Mouse (Mus musculus) limb, embryonic 15.5 days (tissue): Measurements from ENCODE around the gene Polr3b. TPM values are rescaled to one million over a fixed set of nuclear protein-coding genes. Genes with fewer than 3 reads are reported as not detected.

Source experiments
- ATAC-seq: fragments of 200-750 bp; cut with Nextera tagmentation; 2 replicates; pipeline ENCODE4 v1.8.0; 2017; ENCODE audit warnings: low read depth, moderate TSS enrichment; ENCODE audit not compliant: insufficient number of reproducible peaks, low FRiP score, low TSS enrichment
- H3K27ac ChIP-seq: fragments of 300-500 bp; sonication (generic); 2 replicates; pipeline ENCODE4 v1.5.1; 2015; ENCODE audit warnings: moderate library complexity, mild to moderate bottlenecking, inconsistent platforms
- H3K27me3 ChIP-seq: fragments of 300-500 bp; sonication (generic); 2 replicates; pipeline ENCODE4 v1.6.1; 2015; ENCODE audit warnings: inconsistent platforms
- H3K36me3 ChIP-seq: fragments of 300-500 bp; sonication (generic); 2 replicates; pipeline ENCODE4 v1.6.1; 2015; ENCODE audit warnings: inconsistent platforms
- H3K4me1 ChIP-seq: fragments of 300-500 bp; sonication (generic); 2 replicates; pipeline ENCODE4 v1.6.1; 2015; ENCODE audit warnings: inconsistent platforms
- H3K4me2 ChIP-seq: fragments of 300-500 bp; sonication (generic); 2 replicates; pipeline ENCODE4 v1.6.1; 2015; ENCODE audit warnings: mild to moderate bottlenecking, inconsistent platforms
- H3K4me3 ChIP-seq: fragments of 300-500 bp; sonication (generic); 2 replicates; pipeline ENCODE4 v1.5.1; 2015; ENCODE audit warnings: mild to moderate bottlenecking, inconsistent platforms
- H3K9ac ChIP-seq: fragments of 300-500 bp; sonication (generic); 2 replicates; pipeline ENCODE4 v1.6.1; 2015; ENCODE audit warnings: inconsistent platforms
- H3K9me3 ChIP-seq: fragments of 300-500 bp; sonication (generic); 2 replicates; pipeline ENCODE4 v1.6.1; 2016; ENCODE audit warnings: inconsistent platforms
- WGBS: fragments of 180-500 bp; shearing (Covaris S2); methylation state at CpG from one replicate; pipeline ENCODE4 v1.1.7; 2015; 5-methylcytosine and 5-hydroxymethylcytosine counted together
- polyA plus RNA-seq: library from polyadenylated mRNA; unstranded; fragments of >200 nt; fragmentation: Nextera tagmentation; extraction: Ambion mirVana; gene quantifications from 2 replicates; pipeline ENCODE4 v1.2.1, GENCODE M21; 2015

The Polr3b gene
- polyA plus RNA-seq, 1 experiment from 2014 or later: 12.4 TPM

- no peaks in the 10 kb centered on the region for H3K27me3 ChIP-seq
- H3K4me1 ChIP-seq: peaks cover 11% of the 10 kb centered on the region
- no peak overlapping the region for H3K4me2 ChIP-seq
- H3K27ac ChIP-seq: no peak overlapping the region
- WGBS: 75% methylated on average over 10 of the region's 10 CpGs
- peaks cover 32% of the 10 kb centered on the region for H3K36me3 ChIP-seq
- H3K9me3 ChIP-seq: no peaks in the 10 kb centered on the region
- no peak for ATAC-seq
- H3K4me3 ChIP-seq: no peak overlapping the region
- no peak overlapping the region for H3K9ac ChIP-seq
Observed at GRCm38 (mm10) chr10:84713043-84713442, 91.0 kb downstream of the Polr3b start.

GRCm38 (mm10) chr10:84715639-84716038 is 93.5 kb downstream of the Polr3b start:
- Histone ChIP-seq H3K4me1 (peaks cover 11% of the 10 kb centered on the region), H3K27ac (no peak overlapping the region), H3K9me3 (no peaks in the 10 kb centered on the region), H3K36me3 (peaks cover 39% of the 10 kb centered on the region), H3K4me3 (no peak overlapping the region), H3K4me2 (no peak overlapping the region), H3K9ac (no peak overlapping the region), H3K27me3 (no peaks in the 10 kb centered on the region)
- ATAC-seq: no peak
- 89% methylated on average over 7 of the region's 7 CpGs for WGBS

DNA sequence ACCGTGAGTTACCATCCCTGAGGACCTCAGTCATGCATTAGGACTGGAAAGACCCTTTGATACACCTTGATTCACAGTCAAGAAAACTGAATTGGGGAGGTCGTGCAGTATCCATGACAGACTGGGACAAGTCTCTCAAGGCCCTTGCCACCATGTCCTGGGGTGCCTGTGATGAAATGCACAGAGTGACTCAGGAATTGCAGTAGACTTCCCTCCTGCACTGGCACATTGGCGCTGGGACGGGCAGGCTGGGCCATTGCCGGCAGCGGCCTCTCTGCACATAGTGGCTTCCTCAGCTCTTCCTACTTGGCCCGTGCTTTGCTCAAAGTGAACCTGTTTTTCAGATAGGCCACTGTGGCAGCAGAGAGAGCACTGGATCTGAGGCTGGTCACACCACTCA is 94.5 kb downstream of the Polr3b start:
- Histone ChIP-seq H3K4me3 (no peak overlapping the region), H3K9me3 (no peaks in the 10 kb centered on the region), H3K4me1 (peaks cover 11% of the 10 kb centered on the region), H3K27me3 (no peaks in the 10 kb centered on the region), H3K9ac (no peak overlapping the region), H3K36me3 (peaks cover 47% of the 10 kb centered on the region), H3K4me2 (no peak overlapping the region), H3K27ac (no peak overlapping the region)
- ATAC-seq: no peak
- 93% methylated on average over 7 of the region's 7 CpGs for WGBS

GRCm38 (mm10) chr10:84722711-84723110 is 100.6 kb downstream of the Polr3b start:
- Histone ChIP-seq H3K27me3 (no peaks in the 10 kb centered on the region), H3K4me1 (no peaks in the 10 kb centered on the region), H3K9ac (no peak overlapping the region), H3K4me2 (no peak overlapping the region), H3K27ac (no peak overlapping the region), H3K36me3 (peaks cover 49% of the 10 kb centered on the region), H3K9me3 (no peaks in the 10 kb centered on the region), H3K4me3 (no peak overlapping the region)
- 74% methylated on average over 12 of the region's 12 CpGs for WGBS
- no peak for ATAC-seq

GRCm38 (mm10) chr10:84727005-84727404 is 104.9 kb downstream of the Polr3b start:
- Histone ChIP-seq H3K4me3 (no peak overlapping the region), H3K27ac (no peak overlapping the region), H3K4me2 (no peak overlapping the region), H3K9ac (no peak overlapping the region), H3K36me3 (peaks cover 31% of the 10 kb centered on the region), H3K27me3 (no peaks in the 10 kb centered on the region), H3K9me3 (no peaks in the 10 kb centered on the region), H3K4me1 (peaks cover 3% of the 10 kb centered on the region; the same call in 1 of the 2 replicates)
- no peak for ATAC-seq
- WGBS: 91% methylated on average over 12 of the region's 12 CpGs

GRCm38 (mm10) chr10:84727760-84728159 is 105.7 kb downstream of the Polr3b start:
- H3K27me3 ChIP-seq: no peaks in the 10 kb centered on the region
- WGBS: 80% methylated on average over 4 of the region's 4 CpGs
- no peak overlapping the region for H3K27ac ChIP-seq
- H3K4me2 ChIP-seq: no peak overlapping the region
- no peaks in the 10 kb centered on the region for H3K9me3 ChIP-seq
- H3K9ac ChIP-seq: no peak overlapping the region
- H3K4me1 ChIP-seq: peaks cover 3% of the 10 kb centered on the region; the same call in 1 of the 2 replicates
- H3K36me3 ChIP-seq: peaks cover 31% of the 10 kb centered on the region
- ATAC-seq: no peak
- no peak overlapping the region for H3K4me3 ChIP-seq

DNA sequence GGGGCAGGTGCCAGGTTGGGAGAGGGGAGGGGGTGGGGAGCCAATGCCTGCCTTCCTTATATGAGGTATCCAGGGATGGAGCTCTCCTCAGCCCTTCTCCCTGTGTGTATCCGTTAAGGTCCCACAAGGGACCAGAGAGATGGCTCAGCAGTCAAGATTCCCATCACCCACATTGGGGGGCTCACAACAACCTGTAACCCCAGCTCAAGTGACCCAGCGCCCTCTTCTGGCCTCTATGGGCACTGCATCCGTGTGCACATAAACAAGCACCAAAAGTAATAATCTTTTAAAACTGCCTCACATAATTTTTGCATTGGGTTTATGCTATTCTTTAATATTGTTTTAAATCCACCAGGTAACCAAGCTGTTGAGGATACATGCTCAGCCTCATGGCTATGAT is 108.0 kb downstream of the Polr3b start:
- no peak overlapping the region for H3K27ac ChIP-seq
- no peak for ATAC-seq
- no peak overlapping the region for H3K4me2 ChIP-seq
- no peak overlapping the region for H3K9ac ChIP-seq
- peaks cover 24% of the 10 kb centered on the region for H3K36me3 ChIP-seq
- no peaks in the 10 kb centered on the region for H3K9me3 ChIP-seq
- H3K4me3 ChIP-seq: no peak overlapping the region
- peaks cover 3% of the 10 kb centered on the region; the same call in 1 of the 2 replicates for H3K4me1 ChIP-seq
- WGBS: 79% methylated on average over 3 of the region's 3 CpGs
- no peaks in the 10 kb centered on the region for H3K27me3 ChIP-seq

DNA sequence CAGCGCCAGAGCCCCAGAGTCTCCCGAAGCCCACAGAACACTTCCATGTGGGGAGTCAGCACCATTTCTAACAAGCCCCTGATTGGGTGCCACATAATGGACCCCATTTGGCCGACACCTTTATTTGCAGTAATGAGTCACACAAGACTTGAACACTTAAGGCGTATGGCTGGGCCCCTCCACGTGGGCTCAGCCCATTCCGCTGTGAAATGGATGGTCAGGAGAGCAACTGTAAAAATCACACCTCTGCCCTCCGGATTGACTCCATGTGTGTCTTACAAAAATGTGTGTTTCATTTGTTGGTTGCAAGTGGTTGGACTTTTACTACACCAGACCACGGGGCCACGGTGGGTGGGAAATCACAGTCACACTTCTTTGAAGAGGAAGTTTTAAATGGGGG is 108.9 kb downstream of the Polr3b start:
- Histone ChIP-seq H3K4me3 (no peak overlapping the region), H3K9ac (no peak overlapping the region), H3K27ac (no peak overlapping the region), H3K4me1 (peaks cover 3% of the 10 kb centered on the region; the same call in 1 of the 2 replicates), H3K36me3 (peaks cover 15% of the 10 kb centered on the region), H3K27me3 (no peaks in the 10 kb centered on the region), H3K4me2 (no peak overlapping the region), H3K9me3 (no peaks in the 10 kb centered on the region)
- 32% methylated on average over 9 of the region's 9 CpGs for WGBS
- no peak for ATAC-seq

- H3K4me1 ChIP-seq: peaks cover 3% of the 10 kb centered on the region; the same call in 1 of the 2 replicates
- H3K9me3 ChIP-seq: no peaks in the 10 kb centered on the region
- no peak overlapping the region for H3K4me3 ChIP-seq
- H3K27me3 ChIP-seq: no peaks in the 10 kb centered on the region
- H3K27ac ChIP-seq: no peak overlapping the region
- H3K9ac ChIP-seq: no peak overlapping the region
- H3K36me3 ChIP-seq: no peaks in the 10 kb centered on the region
- no peak for ATAC-seq
- H3K4me2 ChIP-seq: no peak overlapping the region
- WGBS: 30% methylated on average over 6 of the region's 6 CpGs
Observed at GRCm38 (mm10) chr10:84733511-84733910, 111.4 kb downstream of the Polr3b start.

DNA sequence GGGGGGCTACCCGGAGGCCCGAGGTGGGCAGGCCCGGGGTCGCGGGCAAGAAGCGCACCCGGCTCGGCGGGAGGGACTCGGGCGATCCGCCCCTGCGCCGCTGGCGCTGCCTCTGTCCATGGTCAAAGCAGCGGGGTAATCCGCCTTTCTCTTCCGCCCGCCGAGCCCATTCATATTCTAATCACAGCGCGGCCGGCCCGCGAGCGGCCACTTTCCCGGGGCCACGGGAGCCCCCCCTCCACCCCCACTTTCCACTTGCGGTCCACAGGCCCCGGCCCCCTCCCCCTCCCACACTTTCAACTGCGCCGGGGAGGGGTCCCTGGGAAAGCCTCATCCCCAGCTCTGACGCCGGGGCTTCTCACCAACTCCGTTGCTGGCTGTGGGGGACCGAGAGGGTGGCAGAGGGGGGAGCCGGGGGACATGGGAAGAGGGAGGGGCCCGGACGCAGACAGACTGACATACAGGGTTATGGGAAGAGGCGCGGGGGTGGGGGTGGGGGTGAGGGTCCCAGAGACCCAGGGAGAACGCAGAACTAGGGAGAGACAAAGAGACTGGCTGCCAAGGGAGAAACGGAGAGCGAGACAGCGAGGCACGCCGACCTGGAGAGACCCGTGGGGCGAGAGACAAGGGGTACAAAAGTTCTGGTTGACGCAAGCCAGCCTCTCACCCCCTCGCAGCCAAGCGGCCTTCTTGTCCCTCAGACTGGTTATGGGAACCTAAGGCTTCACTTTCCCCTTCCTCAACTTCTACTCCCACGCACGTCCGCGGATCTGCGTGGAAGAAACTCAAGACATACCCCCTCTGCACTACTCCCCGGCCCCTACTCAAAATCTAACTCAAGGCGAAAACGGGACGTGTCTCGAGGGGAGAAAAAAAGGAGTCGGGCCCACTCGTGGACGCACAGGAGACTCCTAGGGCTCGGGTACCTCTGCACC is 133.0 kb downstream of the Polr3b start:
- Histone ChIP-seq H3K27ac (no peak overlapping the region), H3K36me3 (no peaks in the 10 kb centered on the region), H3K9ac (no peak overlapping the region), H3K4me1 (peaks cover 43% of the 10 kb centered on the region), H3K4me3 (peak overlapping the region; percentile 35), H3K4me2 (peak overlapping the region; percentile 58), H3K9me3 (no peaks in the 10 kb centered on the region), H3K27me3 (peaks cover 89% of the 10 kb centered on the region)
- no peak for ATAC-seq
- WGBS: 1% methylated on average over 61 of the region's 66 CpGs

DNA sequence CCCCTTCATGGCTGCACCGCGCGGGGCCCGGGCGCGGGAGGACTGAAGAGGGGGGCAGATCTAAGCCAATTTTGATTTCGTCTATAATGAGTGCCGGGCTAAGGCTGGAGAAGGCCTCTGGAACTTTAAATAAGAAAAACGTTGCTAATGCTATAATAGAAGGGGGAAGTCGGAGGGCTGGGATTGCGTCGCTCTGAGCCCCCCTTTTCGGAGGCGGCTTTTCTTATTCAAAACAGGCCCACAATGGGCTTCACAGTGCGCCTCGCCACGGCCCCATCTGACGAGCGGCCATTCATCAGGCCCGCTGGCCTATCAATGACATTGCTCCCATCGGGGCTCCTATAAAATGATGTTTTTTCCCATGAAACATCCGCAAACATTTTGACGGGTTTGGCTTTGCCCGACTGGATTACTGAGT is 133.7 kb downstream of the Polr3b start, which contains the start of gene Rfx4:
Rfx4 (plus strand) TSS at position 277 of the 418 bp plus-strand sequence.
- no peak within 1 kb of the TSS for H3K27ac ChIP-seq
- WGBS: under 1% methylated on average over 24 of the region's 24 CpGs
- no peak within 1 kb of the TSS; the same call in 1 of the 2 replicates for H3K9ac ChIP-seq
- peaks cover 49% of the 10 kb centered on the region for H3K4me1 ChIP-seq
- no peaks in the 10 kb centered on the region for H3K36me3 ChIP-seq
- peak within 1 kb of the TSS; percentile 35 for H3K4me3 ChIP-seq
- H3K9me3 ChIP-seq: no peaks in the 10 kb centered on the region
- no peak for ATAC-seq
- H3K4me2 ChIP-seq: peak within 1 kb of the TSS; percentile 58
- H3K27me3 ChIP-seq: peaks cover 96% of the 10 kb centered on the region

DNA sequence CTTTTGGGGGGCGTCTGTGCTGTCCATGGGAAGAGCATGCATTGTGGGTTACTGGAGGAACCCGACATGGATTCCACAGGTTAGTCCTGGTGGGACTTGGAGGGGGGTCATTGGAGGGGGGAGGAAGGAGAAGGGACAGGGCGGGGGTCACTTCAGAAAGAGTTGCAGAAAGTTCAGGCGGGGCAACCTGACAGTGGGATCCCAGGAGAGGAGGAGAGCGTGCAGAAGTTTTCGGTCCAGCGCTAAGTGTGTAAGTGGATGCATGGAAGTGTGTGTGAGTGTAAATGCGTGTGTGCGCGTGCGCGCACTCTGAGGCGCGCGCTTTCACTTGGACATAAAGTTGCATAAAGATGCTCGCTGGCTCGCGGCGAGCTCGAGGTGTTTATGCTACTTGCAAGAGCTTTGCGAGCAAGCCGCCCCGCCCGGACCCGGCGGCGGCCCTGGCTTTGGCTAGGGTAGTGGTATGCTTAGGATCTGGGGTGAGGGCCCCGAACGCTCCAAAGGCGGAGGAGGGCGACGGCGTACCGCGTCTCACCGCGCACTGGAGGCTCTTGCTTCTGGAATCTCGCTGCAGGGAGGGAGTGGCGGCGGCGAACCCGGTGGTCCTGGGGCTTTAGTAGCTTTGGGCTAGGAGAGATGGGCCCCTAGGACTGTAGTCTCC is 134.5 kb downstream of the Polr3b start:
- Histone ChIP-seq H3K27me3 (peaks cover 97% of the 10 kb centered on the region), H3K9ac (no peak overlapping the region), H3K27ac (no peak overlapping the region), H3K4me1 (peaks cover 49% of the 10 kb centered on the region), H3K4me3 (peak overlapping the region; percentile 35), H3K9me3 (no peaks in the 10 kb centered on the region), H3K36me3 (no peaks in the 10 kb centered on the region), H3K4me2 (peak overlapping the region; percentile 58)
- ATAC-seq: no peak
- under 1% methylated on average over 42 of the region's 42 CpGs for WGBS
